Mouse (Mus musculus) ovary, adult 18-20 months (tissue): Measurements from ENCODE around the gene Ninj1.
A peak's percentile ranks its signal among the peaks of the same experiment; 100 is the strongest.

Experiments used
- DNase-seq: peaks from one replicate; pipeline ENCODE4 v3.0.0; 2022; ENCODE audit warnings: low spot score, mixed read lengths

The Ninj1 gene

GRCm38 (mm10) chr13:49196211-49196610 is 8.9 kb downstream of the Ninj1 start:
- no peak for DNase-seq

- DNase-seq: no peak
Observed at GRCm38 (mm10) chr13:49196766-49197165, 9.5 kb downstream of the Ninj1 start.

GRCm38 (mm10) chr13:49198734-49199133 is 11.4 kb downstream of the Ninj1 start:
- DNase-seq: no peak

GRCm38 (mm10) chr13:49199891-49200290 is 12.6 kb downstream of the Ninj1 start:
- no peak for DNase-seq

- no peak for DNase-seq
Observed at GRCm38 (mm10) chr13:49200688-49201087, 13.4 kb downstream of the Ninj1 start.

- no peak for DNase-seq
Observed at GRCm38 (mm10) chr13:49202556-49202955, 15.3 kb downstream of the Ninj1 start.

GRCm38 (mm10) chr13:49205381-49205998 is 18.2 kb downstream of the Ninj1 start:
- peak; percentile 80 for DNase-seq

GRCm38 (mm10) chr13:49206341-49206740 is 19.1 kb downstream of the Ninj1 start:
- no peak for DNase-seq

GRCm38 (mm10) chr13:49209306-49209705 is 22.0 kb downstream of the Ninj1 start:
- DNase-seq: no peak

- DNase-seq: no peak
Observed at GRCm38 (mm10) chr13:49212711-49213500, 25.6 kb downstream of the Ninj1 start.

- DNase-seq: peak; percentile 67
Observed at GRCm38 (mm10) chr13:49213531-49213932, 26.2 kb downstream of the Ninj1 start.

GRCm38 (mm10) chr13:49214454-49214853 is 27.2 kb downstream of the Ninj1 start:
- no peak for DNase-seq

- no peak for DNase-seq
Observed at GRCm38 (mm10) chr13:49215128-49215503, 27.8 kb downstream of the Ninj1 start.

- DNase-seq: peak; percentile 93
Observed at GRCm38 (mm10) chr13:49215504-49216219, 28.4 kb downstream of the Ninj1 start, which contains the start of gene Card19. Gene Card19 (minus strand): TSS chr13:49216037.

GRCm38 (mm10) chr13:49216220-49216552 is 28.9 kb downstream of the Ninj1 start:
- DNase-seq: no peak

GRCm38 (mm10) chr13:49216808-49217561 is 29.7 kb downstream of the Ninj1 start:
- DNase-seq: no peak

GRCm38 (mm10) chr13:49218651-49219050 is 31.4 kb downstream of the Ninj1 start:
- DNase-seq: no peak

- DNase-seq: no peak
Observed at GRCm38 (mm10) chr13:49219367-49219766, 32.1 kb downstream of the Ninj1 start.

- no peak for DNase-seq
Observed at GRCm38 (mm10) chr13:49220912-49221311, 33.6 kb downstream of the Ninj1 start.

GRCm38 (mm10) chr13:49224314-49224713 is 37.0 kb downstream of the Ninj1 start:
- no peak for DNase-seq

- no peak for DNase-seq
Observed at GRCm38 (mm10) chr13:49224729-49225128, 37.4 kb downstream of the Ninj1 start.

- no peak for DNase-seq
Observed at GRCm38 (mm10) chr13:49225159-49225558, 37.9 kb downstream of the Ninj1 start.
